Mouse (Mus musculus): Measurements from ENCODE around the gene Samt4. TPM values are rescaled to one million over a fixed set of nuclear protein-coding genes. Genes with fewer than 3 reads are reported as not detected.

Gene Samt4
- total RNA-seq (2023): not detected

GRCm38 (mm10) chrX:154481702-154482101, at the start of gene Samt4:
Gene Samt4 (plus strand): TSS chrX:154482002.

Other genes with a start within 250 kb of the Samt4 start
- not detected for gene 4930524N10Rik, start 138.6 kb upstream of the Samt4 start, total RNA-seq (2023)
- not detected for gene Samt2, start 97.4 kb downstream of the Samt4 start, total RNA-seq (2023)